Mouse (Mus musculus): ENCODE data around the gene Taf10. TPM values are rescaled to one million over a fixed set of nuclear protein-coding genes. Genes with fewer than 3 reads are reported as not detected.

Taf10 gene
- polyA plus RNA-seq (2021; fragmentation: Nextera tagmentation), result 11.2 and 13.6 TPM in 2 replicates
- long read RNA-seq, experiment 1, partial matches to known transcripts, result 0 of 6 reads
- long read RNA-seq, experiment 1, other reads (novel, unspliced or antisense), result 5 of 6 reads
- long read RNA-seq, experiment 2, full-length matches to known transcripts, result 1 of 7 reads
- long read RNA-seq, experiment 2, partial matches to known transcripts, result 0 of 7 reads
- long read RNA-seq, experiment 2, other reads (novel, unspliced or antisense), result 6 of 7 reads

DNA sequence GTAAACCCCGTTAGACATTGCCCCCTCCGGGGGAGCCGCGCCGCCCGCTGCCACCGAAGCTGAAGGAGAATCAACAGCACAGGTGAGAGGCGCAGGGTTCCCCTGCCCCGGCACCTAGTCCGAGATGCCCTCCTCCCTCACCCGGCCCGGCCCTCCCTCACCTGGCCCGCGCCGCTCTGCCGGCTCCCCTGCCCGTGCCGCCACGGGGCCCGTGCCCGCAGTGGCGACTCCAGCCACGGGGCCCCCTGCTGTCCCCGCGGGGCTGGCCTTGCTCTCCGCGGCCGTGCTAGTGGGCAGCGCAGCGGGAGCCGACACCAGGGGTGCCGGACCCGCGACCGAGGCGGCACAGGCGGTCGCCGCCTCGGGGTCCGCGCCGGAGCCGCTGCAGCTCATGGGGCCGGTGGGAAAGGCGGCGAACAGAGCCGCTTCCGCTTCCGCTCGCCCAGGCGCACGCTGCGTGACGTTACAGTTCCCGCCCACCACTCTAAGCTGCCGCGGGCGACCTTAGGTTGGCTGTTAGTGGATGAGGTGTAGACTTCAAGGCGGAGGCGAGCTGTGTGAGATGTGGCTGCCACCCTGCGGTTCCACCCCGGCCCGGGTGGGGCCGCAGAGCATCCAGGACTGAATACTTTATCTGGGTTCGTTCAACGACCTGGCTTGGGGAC is at the start of gene Taf10:
Gene Taf10 (minus strand): TSS at position 436 of the 665 bp plus-strand sequence.

GRCm38 (mm10) chr7:105787285-105788140 is 43.4 kb upstream of the Taf10 start, which contains the start of gene Dchs1:
Gene Dchs1 (minus strand): TSS chr7:105787654.

DNA sequence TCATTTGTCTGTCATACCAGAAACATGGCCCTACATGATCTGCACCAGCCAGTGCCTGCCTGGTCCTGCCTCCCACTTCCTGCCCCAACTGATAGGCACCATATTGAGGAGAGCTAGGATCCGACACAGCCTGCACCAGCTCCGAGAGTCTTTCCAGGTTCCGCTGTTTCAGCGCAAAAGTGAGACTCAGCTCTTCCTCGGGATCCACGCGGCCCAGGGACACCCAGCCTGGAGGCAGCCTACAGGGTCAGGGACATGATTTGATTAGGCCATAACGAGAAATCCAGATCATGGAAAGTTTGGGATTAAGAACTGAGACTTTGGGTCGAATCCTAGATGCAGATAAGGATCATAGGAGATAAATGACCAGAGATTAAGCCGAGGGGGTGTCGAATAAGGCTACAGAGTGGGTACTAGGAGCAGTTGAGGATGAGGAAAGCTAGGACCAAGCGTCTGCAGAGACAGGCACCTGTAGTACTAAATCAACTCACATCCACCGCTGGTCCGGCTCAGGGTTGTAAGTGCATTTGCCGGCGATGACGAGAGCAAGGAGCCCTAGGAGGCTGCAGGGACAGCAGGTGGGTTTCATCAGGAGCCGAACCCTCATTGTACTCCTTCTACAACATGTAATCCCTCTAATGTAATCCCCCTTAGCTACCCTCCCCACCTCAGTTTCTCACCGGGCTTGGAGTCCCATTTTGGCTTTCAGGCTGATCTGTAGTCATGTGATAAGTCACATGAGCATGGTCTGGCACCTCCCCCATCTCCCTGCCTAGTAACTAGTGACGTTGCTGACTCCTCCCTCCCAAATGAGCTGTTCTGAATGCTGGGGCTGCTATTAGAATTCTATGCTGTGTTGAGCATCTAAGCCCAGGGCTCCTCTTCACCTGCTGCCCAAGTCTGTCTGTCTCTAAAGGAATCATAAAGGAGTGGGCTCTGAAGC is 7.6 kb upstream of the Taf10 start, which contains the start of gene Tpp1:
Gene Tpp1 (minus strand): TSS at position 745 of the 943 bp plus-strand sequence.

DNA sequence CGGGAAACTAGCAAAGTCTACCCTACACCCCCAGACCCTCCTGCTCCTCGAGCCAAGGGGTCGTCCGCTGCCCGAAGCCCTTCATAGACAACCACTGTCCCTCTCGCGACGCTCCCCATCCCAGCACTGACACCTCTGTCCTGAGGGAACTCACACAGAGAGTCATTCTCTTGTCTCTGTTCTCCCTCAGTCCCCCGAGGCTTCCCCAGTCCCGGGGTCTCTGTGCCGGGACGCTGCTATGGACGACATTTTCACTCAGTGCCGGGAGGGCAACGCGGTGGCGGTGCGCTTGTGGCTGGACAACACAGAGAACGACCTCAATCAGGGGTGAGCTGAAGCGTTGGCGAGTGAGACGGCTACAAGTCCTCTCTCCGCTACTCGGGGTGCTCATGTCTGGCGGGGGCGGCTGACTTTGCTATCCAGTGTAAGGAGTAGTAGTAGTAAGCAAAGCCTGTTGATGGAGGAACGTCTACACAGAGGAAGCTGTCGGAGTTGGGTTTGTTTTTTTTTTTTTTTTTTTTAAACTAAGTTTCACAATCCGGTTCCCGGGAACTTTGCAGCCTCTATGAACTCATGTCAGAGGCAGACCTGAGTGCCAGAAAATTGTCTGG is 7.1 kb downstream of the Taf10 start, which contains the start of gene Rrp8:
Gene Rrp8 (minus strand): TSS at position 475 of the 611 bp plus-strand sequence.

DNA sequence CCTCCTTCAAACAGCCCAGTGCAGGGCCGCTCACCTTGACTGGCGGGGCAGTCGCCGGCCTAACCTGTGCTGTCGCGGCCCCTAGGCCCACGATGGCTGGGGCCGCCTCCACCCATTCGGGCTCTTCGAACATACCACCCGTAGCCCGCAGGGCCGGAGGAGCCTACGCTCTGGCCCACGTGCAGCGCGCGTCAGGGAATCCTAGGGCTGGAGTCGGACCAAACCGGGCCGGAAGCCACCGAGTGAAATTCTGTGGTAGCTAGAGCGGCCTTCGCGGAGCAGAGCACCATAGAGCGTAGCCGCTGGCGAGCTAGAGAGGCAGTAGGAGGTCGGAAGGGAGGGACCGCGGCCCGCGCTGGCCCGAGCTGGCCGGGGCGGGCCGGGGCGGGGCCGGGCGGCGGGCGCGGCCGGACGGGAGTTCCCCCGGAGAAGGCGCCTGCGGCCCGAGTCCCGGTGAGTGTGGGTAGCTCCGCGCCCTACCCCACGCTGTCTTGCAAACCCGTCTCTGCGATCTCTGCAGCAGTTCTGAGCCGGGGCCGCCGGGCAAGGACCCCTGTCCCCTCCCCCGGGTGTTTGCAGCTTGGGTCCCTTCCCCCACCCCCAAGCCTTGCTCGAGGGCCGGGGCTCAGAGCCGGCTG is 7.8 kb downstream of the Taf10 start, which contains the start of gene Ilk:
Gene Ilk (plus strand): TSS at position 329 of the 638 bp plus-strand sequence.

Other genes with a start within 250 kb of the Taf10 start
- gene Smpd1, start 190.0 kb downstream of the Taf10 start, polyA plus RNA-seq (2021; fragmentation: Nextera tagmentation), result 93.9 and 95.7 TPM in 2 replicates
- 408 and 453 TPM in 2 replicates for gene Apbb1, start 162.7 kb downstream of the Taf10 start, polyA plus RNA-seq (2021; fragmentation: Nextera tagmentation)
- gene Hpx, start 144.2 kb downstream of the Taf10 start, polyA plus RNA-seq (2021; fragmentation: Nextera tagmentation), result 0.72 and 0.77 TPM in 2 replicates
- 32.0 and 36.8 TPM in 2 replicates for gene Trim3, start 110.8 kb downstream of the Taf10 start, polyA plus RNA-seq (2021; fragmentation: Nextera tagmentation)
- 184 and 197 TPM in 2 replicates for gene Timm10b, start 104.3 kb downstream of the Taf10 start, polyA plus RNA-seq (2021; fragmentation: Nextera tagmentation)
- gene Arfip2, start 103.9 kb downstream of the Taf10 start, polyA plus RNA-seq (2021; fragmentation: Nextera tagmentation), result 41.3 and 47.5 TPM in 2 replicates
- 12.7 and 32.7 TPM in 2 replicates for gene Gm45799, start 103.8 kb downstream of the Taf10 start, polyA plus RNA-seq (2021; fragmentation: Nextera tagmentation)
- gene Dnhd1, start 93.5 kb downstream of the Taf10 start, polyA plus RNA-seq (2021; fragmentation: Nextera tagmentation), result 0.01 and 0.04 TPM in 2 replicates
- gene Ilk, start 7.8 kb downstream of the Taf10 start, polyA plus RNA-seq (2021; fragmentation: Nextera tagmentation), result 63.2 and 64.5 TPM in 2 replicates
- gene Rrp8, start 7.0 kb downstream of the Taf10 start, polyA plus RNA-seq (2021; fragmentation: Nextera tagmentation), result 5.3 and 7.3 TPM in 2 replicates
- 115 and 138 TPM in 2 replicates for gene Tpp1, start 7.9 kb upstream of the Taf10 start, polyA plus RNA-seq (2021; fragmentation: Nextera tagmentation)
- gene Dchs1, start 43.3 kb upstream of the Taf10 start, polyA plus RNA-seq (2021; fragmentation: Nextera tagmentation), result 1.2 TPM in 2 replicates
- 272 and 284 TPM in 2 replicates for gene Mrpl17, start 66.7 kb upstream of the Taf10 start, polyA plus RNA-seq (2021; fragmentation: Nextera tagmentation)
- 0.67 and 2.6 TPM in 2 replicates for gene Gm4070, start 209.6 kb upstream of the Taf10 start, polyA plus RNA-seq (2021; fragmentation: Nextera tagmentation)